8 mouse cellular contexts compared by ENCODE assay signal in the genomic region with DNA sequence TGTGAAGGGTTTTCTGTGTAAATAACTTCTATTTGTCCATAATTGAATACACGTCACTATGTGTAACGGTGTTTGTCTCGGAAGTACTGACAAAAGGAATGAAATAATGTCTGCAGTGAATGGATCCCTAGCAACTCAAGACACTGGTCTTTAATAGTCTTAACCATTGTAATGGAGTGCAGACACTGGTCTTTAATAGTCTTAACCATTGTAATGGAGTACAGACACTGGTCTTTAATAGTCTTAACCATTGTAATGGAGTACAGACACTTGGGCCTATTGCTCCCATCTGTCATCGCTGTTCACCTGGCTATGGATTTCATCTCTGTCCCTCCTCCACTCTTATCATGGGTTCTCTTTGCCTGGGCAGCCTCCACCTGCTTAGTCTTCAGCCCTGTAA. TPM values are rescaled to one million over a fixed set of nuclear protein-coding genes. Genes with fewer than 3 reads are reported as not detected.
DNase-seq lines count a peak whose midpoint lies in the region; ATAC-seq and TF ChIP-seq lines count a peak whose summit lies in the region.

No protein-coding gene starts in this region.

- H3K4me3 ChIP-seq in lung, embryonic 14.5 days (ENCODE audit: low read depth, low read length): no peak overlapping the region
- no peak overlapping the region for H3K4me3 ChIP-seq in hindbrain, postnatal 0 days (ENCODE audit: low read length)

- no peak overlapping the region for H3K27ac ChIP-seq in lung, embryonic 14.5 days (ENCODE audit: low read depth)
- no peak overlapping the region for H3K27ac ChIP-seq in hindbrain, postnatal 0 days

- no peak overlapping the region for H3K9ac ChIP-seq in lung, embryonic 14.5 days
- no peak overlapping the region for H3K9ac ChIP-seq in hindbrain, postnatal 0 days (replicated peaks; ENCODE audit: low read length)

- H3K36me3 ChIP-seq in lung, embryonic 14.5 days (ENCODE audit: insufficient read depth): no peaks in the 10 kb centered on the region
- H3K36me3 ChIP-seq in hindbrain, postnatal 0 days (ENCODE audit: insufficient read depth, low read length): no peaks in the 10 kb centered on the region

- H3K27me3 ChIP-seq in lung, embryonic 14.5 days (ENCODE audit: insufficient read depth, low read length): no peaks in the 10 kb centered on the region
- no peaks in the 10 kb centered on the region for H3K27me3 ChIP-seq in hindbrain, postnatal 0 days (ENCODE audit: insufficient read depth, low read length)

- peak; percentile 81 for DNase-seq in lung, embryonic 14.5 days
- no peak for DNase-seq in lung, postnatal 4 days
- DNase-seq in c-Kit-positive CD71-positive TER-119-positive erythroid progenitor cells, embryonic 14.5 days (ENCODE audit: low spot score): peak; percentile 68
- DNase-seq in hindbrain, postnatal 0 days (ENCODE audit: low spot score): peak; percentile 85
- DNase-seq in gastrocnemius, postnatal 10 days: no peak
- no peak for DNase-seq in testis, postnatal 14 days (ENCODE audit: low spot score)
- DNase-seq in right cerebral cortex, postnatal 25 days: no peak

- WGBS in lung, embryonic 14.5 days: 94% methylated on average over 4 of the region's 4 CpGs
- 90% methylated on average over 4 of the region's 4 CpGs for WGBS in hindbrain, postnatal 0 days

- TF ChIP-seq CTCF in lung, embryonic 14.5 days (IDR thresholded peaks at IDR 0.05; ENCODE audit: low read depth): no peak
- TF ChIP-seq CTCF in hindbrain, postnatal 0 days (IDR thresholded peaks at IDR 0.05; ENCODE audit: low read depth): no peak

- no peak overlapping the region for H3K4me2 ChIP-seq in lung, embryonic 14.5 days
- H3K4me2 ChIP-seq in hindbrain, postnatal 0 days (ENCODE audit: low read depth, low read length): no peak overlapping the region

- H3K4me1 ChIP-seq in lung, embryonic 14.5 days (ENCODE audit: insufficient read depth): no peaks in the 10 kb centered on the region
- H3K4me1 ChIP-seq in hindbrain, postnatal 0 days (ENCODE audit: insufficient read depth, low read length): no peaks in the 10 kb centered on the region

- peak; percentile 100 for ATAC-seq in lung, embryonic 14.5 days (ENCODE audit: insufficient read depth)
- peak; percentile 100 for ATAC-seq in hindbrain, postnatal 0 days
- peak; percentile 100 for ATAC-seq in monocyte, adult 5-6 weeks (replicated peaks; ENCODE audit: insufficient number of reproducible peaks, low FRiP score, low TSS enrichment, poor library complexity, severe bottlenecking)

- no peaks in the 10 kb centered on the region for H3K9me3 ChIP-seq in lung, embryonic 14.5 days (ENCODE audit: low read depth, low read length)
- no peaks in the 10 kb centered on the region for H3K9me3 ChIP-seq in hindbrain, postnatal 0 days (ENCODE audit: low read length)

RNA-seq across cellular contexts. Expression of gene Frmd4a, which starts 53.2 kb away (rescaled TPM):
- 36.4 and 37.1 TPM in 2 replicates for polyA plus RNA-seq in lung, embryonic 14.5 days (2014; fragmentation: Nextera tagmentation; extraction: Ambion mirVana)
- 52.3 and 55.8 TPM in 2 replicates for total RNA-seq in hindbrain, postnatal 0 days (2014; rRNA removed)
- polyA plus RNA-seq in hindbrain, postnatal 0 days (2015; fragmentation: Nextera tagmentation; extraction: Ambion mirVana): 40.2 and 40.7 TPM in 2 replicates
- 3.1 to 9.5 TPM (median 4.6 TPM) in 3 replicates for total RNA-seq in monocyte, adult 5-6 weeks (2017)
- 10 to 100 TPM; 22.1 to 28.3 TPM for total RNA-seq in gastrocnemius, postnatal 10 days (2021)

Comparison
In these comparisons a context has a peak if more than half of its experiments do, and no peak if none do; other contexts are left out.
1. DNase-seq: peak in lung, embryonic 14.5 days (single experiment), c-Kit-positive CD71-positive TER-119-positive erythroid progenitor cells, embryonic 14.5 days (single experiment) and hindbrain, postnatal 0 days (single experiment); none in lung, postnatal 4 days (0 of 2), gastrocnemius, postnatal 10 days (single experiment), testis, postnatal 14 days (single experiment) and right cerebral cortex, postnatal 25 days (single experiment).
2. Peak in every context shown above with its lines, with median percentiles within 50 percentile points of each other: ATAC-seq.